Mouse (Mus musculus) lung, postnatal 36 days (tissue): Measurements from ENCODE around the gene Dync2li1.

Source experiments
- DNase-seq: peaks from one replicate; pipeline ENCODE4 v3.0.0; 2022; ENCODE audit warnings: mixed read lengths

Gene Dync2li1

DNA sequence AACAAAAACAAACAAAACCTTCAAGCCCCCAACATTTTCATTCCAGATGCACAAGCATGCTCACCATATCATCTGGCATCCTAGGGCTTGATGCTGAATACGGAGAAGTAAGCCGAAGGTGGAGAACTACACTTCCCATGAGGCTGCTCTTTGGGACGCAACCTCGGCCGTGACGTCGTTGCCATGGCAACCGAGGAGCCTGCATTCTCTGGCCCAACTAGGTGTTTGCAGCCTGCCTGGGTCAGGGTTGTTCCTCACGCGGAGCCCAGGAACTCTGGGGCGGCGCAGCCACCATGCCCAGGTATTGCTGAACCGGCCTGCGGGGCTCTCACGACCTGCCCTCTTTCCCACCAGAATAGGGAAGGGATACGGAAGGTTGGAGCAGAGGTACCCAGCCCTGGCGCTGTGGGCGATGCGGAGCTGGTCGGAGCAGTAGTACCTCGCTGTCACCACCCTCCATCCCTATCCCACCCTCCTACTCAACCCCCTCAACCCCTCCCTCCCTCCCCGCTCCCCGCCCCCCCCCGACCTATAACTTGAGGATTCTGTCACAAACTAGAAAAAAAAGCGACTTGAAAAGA is at the start of gene Dync2li1:
Dync2li1 (plus strand) TSS at position 221 of the 581 bp plus-strand sequence.
- DNase-seq = peak; percentile 96

GRCm38 (mm10) chr17:84576621-84577293 is 49.5 kb upstream of the Dync2li1 start:
- no peak for DNase-seq

DNA sequence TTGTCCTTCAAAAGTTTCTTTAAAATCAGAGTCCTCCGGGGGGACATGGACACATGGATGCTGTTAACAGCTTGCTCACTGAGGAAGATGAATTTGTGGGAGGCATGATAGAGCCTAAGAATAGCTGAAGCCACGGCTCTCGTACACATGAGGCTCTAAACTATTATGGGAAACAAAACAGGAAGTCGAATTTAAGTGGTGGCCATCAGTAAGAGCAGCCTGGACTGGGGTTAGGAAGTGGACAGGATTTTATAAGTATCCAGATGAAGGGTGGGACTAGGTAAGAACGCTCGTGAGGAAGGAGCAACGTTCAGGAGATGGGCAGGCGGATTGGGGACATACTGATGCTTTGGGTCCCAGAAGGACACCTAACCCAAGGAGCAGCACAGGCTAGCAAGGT is 47.0 kb upstream of the Dync2li1 start:
- no peak for DNase-seq

DNA sequence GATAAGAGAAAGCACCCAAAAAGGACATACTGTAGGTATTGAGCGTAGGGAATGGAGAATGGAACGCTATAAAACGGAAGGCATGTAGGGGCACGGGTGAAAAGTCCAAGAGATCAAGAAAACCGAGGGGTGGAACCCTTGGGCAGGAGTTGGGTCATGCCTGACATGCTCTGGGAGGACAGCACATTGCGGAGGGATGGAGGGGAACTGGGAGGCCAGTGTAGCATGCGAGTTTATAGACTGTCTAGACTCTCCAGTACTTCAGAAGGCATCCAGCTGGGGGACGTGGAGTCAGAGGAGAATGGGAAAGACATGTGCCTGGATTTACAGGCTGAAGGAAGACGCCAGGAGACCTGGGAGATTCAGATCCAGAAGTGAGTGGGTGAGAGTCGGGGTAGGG is 46.5 kb upstream of the Dync2li1 start:
- no peak for DNase-seq

DNA sequence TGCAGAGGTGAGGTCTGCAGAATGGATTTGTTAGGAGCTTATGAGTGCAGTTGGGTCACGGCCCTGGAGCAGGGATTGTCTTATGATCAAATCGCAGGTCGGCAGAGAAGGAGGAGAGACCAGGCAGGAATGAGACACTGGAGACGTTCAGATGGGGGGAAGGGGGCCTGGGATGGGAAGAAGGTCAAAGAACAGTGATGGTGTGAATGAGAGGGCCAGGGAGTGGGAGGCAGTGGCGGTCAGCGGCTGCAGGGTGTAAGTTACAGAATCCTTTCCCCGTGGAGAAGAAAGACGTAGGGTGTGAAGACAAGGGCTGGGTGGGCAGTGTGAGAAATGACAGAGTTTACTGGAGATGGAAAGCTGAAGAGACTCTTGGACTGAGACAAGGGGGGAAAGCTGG is 45.5 kb upstream of the Dync2li1 start:
- no peak for DNase-seq

DNA sequence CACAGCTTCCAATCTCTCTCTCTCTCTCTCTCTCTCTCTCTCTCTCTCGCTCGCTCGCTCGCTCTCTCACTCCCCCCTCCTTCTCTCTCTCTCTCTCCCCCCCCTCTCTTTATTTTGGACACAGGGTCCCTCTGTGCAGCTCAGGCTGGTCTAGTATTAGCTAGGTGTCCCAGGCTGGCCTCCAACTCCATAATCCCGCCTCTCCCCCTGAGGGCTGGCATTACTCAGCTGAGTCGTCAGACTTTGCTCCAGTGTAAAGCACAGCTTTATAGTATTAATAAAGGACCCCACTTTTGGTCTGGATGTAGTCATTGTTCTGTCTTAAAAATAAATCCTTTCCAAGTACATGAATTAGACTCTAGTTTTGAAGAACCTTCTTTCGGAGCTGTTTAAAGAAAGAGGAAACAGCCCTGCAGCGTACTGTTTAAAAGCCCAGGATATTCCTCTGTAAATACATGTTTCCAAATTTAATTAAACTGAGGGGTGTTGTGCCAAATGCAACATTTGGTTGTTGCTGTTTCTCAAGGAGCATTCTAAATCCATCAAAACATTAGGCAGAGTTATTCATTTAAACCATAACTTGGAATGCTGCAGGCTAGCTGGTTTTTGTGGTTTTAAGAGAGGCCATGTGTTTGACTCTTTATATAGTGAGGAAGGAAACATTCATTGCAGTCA is 44.4 kb upstream of the Dync2li1 start:
- no peak for DNase-seq

DNA sequence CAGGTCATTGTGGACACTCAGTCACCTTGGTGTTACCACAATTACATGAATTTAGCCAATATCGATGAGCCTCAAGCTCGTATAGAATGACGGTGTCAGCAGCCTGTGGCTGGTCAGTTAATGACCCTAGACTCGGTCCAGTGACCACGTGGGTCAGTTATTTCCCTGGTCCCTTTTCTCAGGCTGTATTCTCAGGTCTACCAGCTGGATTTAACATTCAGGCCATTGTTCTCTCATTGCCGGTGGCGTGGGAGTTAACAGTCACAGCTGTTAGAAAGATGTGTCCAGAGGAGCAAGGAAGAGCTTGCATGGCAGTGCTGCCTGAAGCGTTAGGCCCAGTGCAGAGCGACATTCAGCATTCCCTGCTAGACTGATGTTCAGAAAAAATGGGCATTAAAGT is 42.2 kb upstream of the Dync2li1 start:
- no peak for DNase-seq

- DNase-seq = no peak
Measured at GRCm38 (mm10) chr17:84585104-84585503, 41.2 kb upstream of the Dync2li1 start.

DNA sequence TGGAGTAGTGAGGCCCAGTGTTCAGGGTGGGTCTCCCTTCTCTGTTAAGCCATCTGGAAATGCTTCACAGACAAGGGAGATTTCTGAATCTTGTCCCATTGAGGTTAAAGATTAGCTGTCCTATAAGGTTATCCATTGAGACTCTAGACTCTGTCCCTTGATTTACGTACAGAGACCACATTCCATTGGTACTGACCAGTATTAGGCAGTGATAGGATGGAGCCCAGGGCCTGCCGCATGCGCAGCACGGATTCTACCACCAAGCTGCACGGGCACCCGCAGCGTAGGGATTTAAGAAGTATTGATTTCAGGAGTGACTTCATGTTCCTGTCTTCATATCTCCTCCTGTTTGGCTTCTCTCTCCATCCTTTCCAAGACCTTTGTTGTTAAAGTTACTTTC is 36.2 kb upstream of the Dync2li1 start:
- no peak for DNase-seq

DNA sequence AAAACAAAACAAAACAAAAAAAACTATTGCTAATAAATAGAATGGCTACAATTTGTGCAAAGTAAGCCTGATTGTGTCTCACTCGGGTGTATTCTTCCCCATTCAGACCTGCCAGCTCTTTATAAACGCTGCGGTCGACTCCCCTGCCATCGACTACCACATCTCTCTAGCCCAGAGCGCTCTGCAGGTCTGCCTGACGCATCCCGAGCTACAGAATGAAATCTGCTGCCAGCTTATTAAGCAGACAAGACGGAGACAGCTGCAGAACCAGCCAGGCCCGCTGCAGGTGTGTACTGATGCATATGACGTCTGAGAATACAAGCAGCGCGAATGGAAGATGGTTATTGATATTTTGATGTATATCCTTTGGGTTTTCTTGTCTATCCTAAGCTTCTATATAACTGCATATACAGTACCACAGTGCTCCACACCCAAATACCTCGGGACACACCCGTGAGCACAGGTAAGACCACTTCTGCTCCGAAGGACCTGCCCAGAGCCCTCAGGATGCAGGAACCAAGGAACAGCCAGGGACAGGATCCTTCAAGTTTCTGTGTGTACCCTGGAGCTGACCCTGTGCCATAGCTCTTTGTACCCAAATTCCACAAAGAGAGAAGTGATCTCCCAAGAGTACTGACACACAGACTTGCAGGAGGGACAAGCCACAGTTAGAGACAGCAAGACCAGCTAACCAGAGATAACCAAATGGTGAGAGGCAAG is 34.7 kb upstream of the Dync2li1 start:
- DNase-seq = no peak

DNA sequence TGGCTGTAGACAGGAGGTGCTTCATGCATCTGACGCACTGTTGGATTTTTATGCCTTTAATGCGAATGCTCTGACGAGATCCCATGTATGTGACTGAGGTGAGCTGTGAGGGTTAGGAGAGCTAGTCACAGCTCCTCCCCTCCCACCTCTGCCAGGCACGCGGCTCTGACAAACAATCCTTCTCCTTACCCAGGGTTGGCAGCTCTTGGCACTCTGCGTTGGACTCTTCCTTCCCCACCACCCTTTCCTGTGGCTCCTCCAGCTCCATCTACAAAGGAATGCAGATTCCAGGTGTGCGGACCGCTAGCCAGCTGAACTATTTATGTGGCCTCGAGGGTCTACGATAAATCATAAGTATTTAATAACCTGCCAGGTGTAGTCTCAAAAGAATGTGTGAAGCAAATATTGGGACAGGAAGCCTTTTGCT is 30.3 kb upstream of the Dync2li1 start:
- no peak for DNase-seq

DNA sequence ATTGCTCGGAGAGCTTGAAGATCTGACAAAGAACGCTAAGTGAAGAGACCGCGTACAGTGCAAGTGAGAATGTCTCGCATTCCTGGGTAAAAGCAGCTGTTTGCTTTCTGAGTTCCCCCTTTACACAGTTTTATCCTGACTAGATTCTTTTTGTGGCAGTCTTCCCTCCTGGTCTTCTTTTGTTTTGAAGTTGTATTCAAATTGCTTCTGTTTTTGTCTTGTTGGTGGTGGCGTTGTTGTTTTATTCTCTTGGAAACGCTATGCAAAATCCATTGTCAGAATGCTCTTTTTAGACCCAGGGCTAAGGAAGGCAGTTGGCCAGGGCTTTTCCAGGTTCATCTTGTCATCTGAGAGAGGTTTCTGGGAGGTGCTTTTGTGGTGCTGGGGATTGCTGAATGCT is 29.8 kb upstream of the Dync2li1 start:
- no peak for DNase-seq

- no peak for DNase-seq
Measured at GRCm38 (mm10) chr17:84597859-84598258, 28.4 kb upstream of the Dync2li1 start.

DNA sequence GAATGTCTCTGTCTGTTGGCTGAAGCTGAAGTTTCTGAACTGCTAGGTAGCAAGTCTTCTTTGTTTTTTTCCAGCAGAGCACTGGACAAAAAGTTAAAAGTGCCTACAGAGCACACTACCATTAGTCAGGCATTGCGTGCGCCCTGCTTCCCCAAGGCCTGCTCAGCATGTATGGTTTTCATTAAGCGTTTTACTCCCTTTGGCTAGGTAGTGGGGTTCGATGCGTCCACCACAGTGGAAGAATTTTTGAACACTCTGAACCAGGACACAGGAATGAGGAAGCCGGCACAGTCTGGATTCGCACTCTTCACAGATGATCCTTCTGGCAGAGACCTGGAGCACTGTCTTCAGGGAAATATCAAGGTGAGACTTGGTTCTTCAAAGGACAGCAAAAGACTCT is 27.4 kb upstream of the Dync2li1 start:
- no peak for DNase-seq

DNA sequence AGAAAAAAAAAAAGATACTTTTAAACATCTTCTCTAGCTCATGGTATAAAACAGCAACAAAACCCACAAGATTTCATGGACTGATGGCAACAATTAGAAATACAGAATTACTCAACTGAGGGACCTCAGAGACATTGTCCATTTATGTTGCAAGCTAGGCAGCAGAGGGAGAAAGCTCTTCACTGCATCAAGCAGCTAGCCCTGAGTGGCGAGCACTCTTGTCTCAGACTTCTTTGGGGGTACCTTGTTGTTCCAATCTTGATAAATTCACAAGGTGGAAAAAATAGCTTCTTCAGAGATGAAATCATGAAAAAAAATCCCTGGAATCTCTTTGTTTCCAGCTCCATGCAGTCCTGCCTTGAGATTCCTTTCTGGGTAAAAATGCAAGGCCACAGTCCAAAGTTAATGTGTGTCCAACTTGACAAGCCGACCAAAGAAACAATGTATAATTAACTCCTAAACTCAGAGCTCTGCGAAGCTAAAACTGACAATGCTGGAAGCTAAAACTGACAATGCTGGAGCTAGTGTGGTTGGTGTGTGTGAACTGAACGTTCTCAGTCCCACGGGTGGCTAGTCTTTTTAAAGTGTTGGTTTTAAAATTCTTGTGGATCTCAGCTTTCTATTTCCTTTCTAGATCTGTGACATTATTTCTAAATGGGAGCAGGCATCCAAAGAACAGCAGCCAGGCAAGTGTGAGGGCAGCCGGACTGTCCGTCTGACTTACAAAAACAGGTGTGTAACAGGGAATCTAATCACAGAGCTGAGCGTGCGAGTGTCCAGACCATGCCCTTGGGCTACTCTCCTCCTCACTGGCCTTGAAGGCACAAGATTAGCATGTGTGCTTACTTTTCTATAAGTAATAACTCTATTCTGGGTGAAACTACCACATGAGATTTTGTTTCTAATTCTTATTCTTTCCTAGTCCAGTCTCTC is 26.0 kb upstream of the Dync2li1 start:
- no peak for DNase-seq

DNA sequence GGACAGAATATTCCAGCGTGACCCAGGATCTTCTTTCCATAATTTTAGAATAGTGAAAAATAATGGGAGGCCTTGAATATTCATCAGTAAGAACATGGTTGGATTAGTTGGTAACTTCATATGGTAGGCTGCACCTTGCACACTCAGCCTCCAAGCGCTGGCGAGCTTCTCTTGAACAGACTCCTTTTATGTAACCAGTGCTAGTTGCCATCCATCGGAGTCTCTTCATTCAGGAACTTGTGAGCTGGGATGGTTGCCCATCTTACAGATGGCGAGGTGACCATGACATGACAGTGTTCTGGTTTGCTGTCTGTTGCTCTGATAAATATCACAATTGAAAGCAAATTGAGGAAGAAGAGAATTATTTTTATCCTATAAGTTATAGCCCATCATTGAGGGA is 24.5 kb upstream of the Dync2li1 start:
- no peak for DNase-seq

DNA sequence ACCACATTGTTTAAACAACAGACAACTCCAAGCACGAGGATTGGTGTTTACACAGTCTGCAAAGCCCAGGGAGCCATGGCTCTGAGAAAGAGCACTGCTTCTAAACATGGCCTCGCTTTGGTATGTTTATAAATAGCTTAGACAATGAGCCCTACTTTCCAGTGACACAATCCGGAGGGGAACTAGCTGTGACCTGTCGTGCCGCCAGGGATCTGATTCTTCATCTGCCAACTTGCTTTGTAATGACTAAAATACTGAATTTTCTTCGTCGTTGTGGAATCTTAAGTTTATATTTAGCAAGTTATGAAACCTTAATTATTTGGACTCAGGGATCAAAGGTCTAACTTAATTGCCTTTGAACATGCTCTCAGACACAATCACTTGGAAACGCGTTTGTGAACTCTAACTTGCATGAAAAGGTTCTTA is 23.1 kb upstream of the Dync2li1 start:
- peak; percentile 76 for DNase-seq

DNA sequence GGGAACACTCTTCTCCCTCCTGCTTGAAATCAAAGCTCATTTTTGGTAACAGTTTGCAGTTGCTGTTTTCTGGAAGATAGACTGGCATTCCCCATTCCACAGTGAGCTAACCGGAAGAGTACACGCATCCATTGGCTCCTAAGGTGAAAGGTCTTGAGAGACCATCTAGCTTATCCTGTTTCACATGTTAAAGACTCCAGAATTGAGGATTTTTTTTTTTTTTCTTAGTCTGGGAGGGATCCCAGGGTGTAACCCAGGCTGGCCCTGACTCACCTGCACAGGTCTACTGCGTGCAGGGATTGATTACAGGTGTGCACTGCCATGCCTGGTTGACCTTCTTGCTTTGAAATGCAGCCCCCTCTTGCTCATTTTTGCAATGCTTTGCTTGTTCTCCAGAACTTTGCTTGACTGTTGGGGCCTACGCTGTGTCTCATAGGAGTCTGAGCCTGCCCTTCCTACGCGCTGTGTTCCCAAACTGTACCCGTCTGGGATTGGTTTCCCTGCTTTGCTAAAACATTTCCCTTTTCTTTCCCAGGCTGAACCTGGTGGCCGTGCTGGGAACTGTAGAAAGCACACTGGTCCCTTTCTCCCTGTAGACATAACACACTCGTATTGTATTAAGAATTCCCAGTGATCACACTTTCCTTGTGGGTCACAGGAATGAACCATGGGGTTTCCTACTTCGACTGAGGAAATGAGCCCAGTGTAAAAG is 22.4 kb upstream of the Dync2li1 start:
- no peak for DNase-seq

- DNase-seq = no peak
Measured at GRCm38 (mm10) chr17:84606976-84607375, 19.3 kb upstream of the Dync2li1 start.

- DNase-seq = no peak
Measured at GRCm38 (mm10) chr17:84607617-84608016, 18.7 kb upstream of the Dync2li1 start.

- no peak for DNase-seq
Measured at GRCm38 (mm10) chr17:84608606-84609005, 17.7 kb upstream of the Dync2li1 start.

DNA sequence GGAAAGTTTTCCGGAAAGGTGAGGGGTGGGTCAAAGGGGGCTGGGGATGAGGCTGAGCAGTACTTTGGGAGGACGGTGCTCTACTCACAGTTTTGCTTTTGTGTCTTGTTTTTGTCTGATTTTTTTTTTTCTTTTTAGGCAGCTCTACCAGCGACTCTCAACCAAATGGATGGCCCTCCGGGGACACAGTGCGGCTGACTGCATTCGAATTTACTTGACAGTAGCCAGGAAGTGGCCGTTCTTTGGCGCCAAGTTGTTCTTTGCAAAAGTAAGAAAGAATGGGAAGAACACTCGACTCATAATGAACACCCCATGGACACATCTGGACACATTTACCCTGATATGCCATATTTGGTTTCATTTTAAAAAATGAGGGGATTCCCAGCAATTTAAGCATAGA is 14.8 kb upstream of the Dync2li1 start:
- DNase-seq = no peak
